Mouse (Mus musculus): ENCODE results near the gene Agk. TPM values are rescaled to one million over a fixed set of nuclear protein-coding genes. Genes with fewer than 3 reads are reported as not detected.

The Agk gene
- total RNA-seq, 2 experiments from 2014 or later: 60.6 to 62.3 TPM

GRCm38 (mm10) chr6:40393213-40393612, 68.2 kb downstream of the Agk start:
- DNase-seq (ENCODE audit: extremely low spot score in 1 of 2, low spot score in 2 of 2): peak; percentile 83 to 91
- intact Hi-C loops (cut with DNase I): loop anchor here (5.0 kb wide), 1 partner anchor 521 kb away; the partner anchor contains the start of gene Tmem178b

- intact Hi-C loops (cut with DNase I): no loop called here
- no peak for DNase-seq (ENCODE audit: extremely low spot score in 1 of 2, low spot score in 2 of 2)
Observed at GRCm38 (mm10) chr6:40402031-40402430, 77.1 kb downstream of the Agk start.

GRCm38 (mm10) chr6:40403640-40404285, 78.8 kb downstream of the Agk start:
- no peak for DNase-seq (ENCODE audit: extremely low spot score in 1 of 2, low spot score in 2 of 2)

GRCm38 (mm10) chr6:40411085-40411484, 86.1 kb downstream of the Agk start:
- intact Hi-C loops (cut with DNase I): no loop called here
- DNase-seq (ENCODE audit: extremely low spot score in 1 of 2, low spot score in 2 of 2): peak in 1 of 2 experiments; percentile 6

More at GRCm38 (mm10) chr6:40403640-40404285, 78.8 kb downstream of the Agk start:
- intact Hi-C loops (cut with DNase I): no loop called here

GRCm38 (mm10) chr6:40413046-40413445, 88.1 kb downstream of the Agk start:
- no peak for DNase-seq (ENCODE audit: extremely low spot score in 1 of 2, low spot score in 2 of 2)
- intact Hi-C loops (cut with DNase I): no loop called here

- no peak for DNase-seq (ENCODE audit: extremely low spot score in 1 of 2, low spot score in 2 of 2)
- intact Hi-C loops (cut with DNase I): no loop called here
Observed at GRCm38 (mm10) chr6:40413565-40413964, 88.6 kb downstream of the Agk start.

GRCm38 (mm10) chr6:40415799-40416198, 90.8 kb downstream of the Agk start:
- intact Hi-C loops (cut with DNase I): no loop called here
- DNase-seq (ENCODE audit: extremely low spot score in 1 of 2, low spot score in 2 of 2): no peak

GRCm38 (mm10) chr6:40418386-40418785, 93.4 kb downstream of the Agk start:
- DNase-seq (ENCODE audit: extremely low spot score in 1 of 2, low spot score in 2 of 2): no peak
- intact Hi-C loops (cut with DNase I): no loop called here

GRCm38 (mm10) chr6:40421099-40421498, 96.1 kb downstream of the Agk start:
- no peak for DNase-seq (ENCODE audit: extremely low spot score in 1 of 2, low spot score in 2 of 2)
- intact Hi-C loops (cut with DNase I): no loop called here

GRCm38 (mm10) chr6:40423013-40423412, 98.0 kb downstream of the Agk start:
- intact Hi-C loops (cut with DNase I): no loop called here
- DNase-seq (ENCODE audit: extremely low spot score in 1 of 2, low spot score in 2 of 2): no peak

- intact Hi-C loops (cut with DNase I): no loop called here
- no peak for DNase-seq (ENCODE audit: extremely low spot score in 1 of 2, low spot score in 2 of 2)
Observed at GRCm38 (mm10) chr6:40423774-40424173, 98.8 kb downstream of the Agk start.

GRCm38 (mm10) chr6:40427441-40427840, 102.5 kb downstream of the Agk start:
- DNase-seq (ENCODE audit: extremely low spot score in 1 of 2, low spot score in 2 of 2): no peak
- intact Hi-C loops (cut with DNase I): no loop called here

GRCm38 (mm10) chr6:40428696-40429095, 103.7 kb downstream of the Agk start:
- intact Hi-C loops (cut with DNase I): no loop called here
- no peak for DNase-seq (ENCODE audit: extremely low spot score in 1 of 2, low spot score in 2 of 2)

- no peak for DNase-seq (ENCODE audit: extremely low spot score in 1 of 2, low spot score in 2 of 2)
- intact Hi-C loops (cut with DNase I): no loop called here
Observed at GRCm38 (mm10) chr6:40429521-40429931, 104.6 kb downstream of the Agk start.

GRCm38 (mm10) chr6:40430251-40430650, 105.3 kb downstream of the Agk start:
- no peak for DNase-seq (ENCODE audit: extremely low spot score in 1 of 2, low spot score in 2 of 2)
- intact Hi-C loops (cut with DNase I): no loop called here

- intact Hi-C loops (cut with DNase I): no loop called here
- DNase-seq (ENCODE audit: extremely low spot score in 1 of 2, low spot score in 2 of 2): no peak
Observed at GRCm38 (mm10) chr6:40430878-40431277, 105.9 kb downstream of the Agk start.

GRCm38 (mm10) chr6:40431356-40431755, 106.4 kb downstream of the Agk start:
- intact Hi-C loops (cut with DNase I): no loop called here
- no peak for DNase-seq (ENCODE audit: extremely low spot score in 1 of 2, low spot score in 2 of 2)

- DNase-seq (ENCODE audit: extremely low spot score in 1 of 2, low spot score in 2 of 2): no peak
- intact Hi-C loops (cut with DNase I): no loop called here
Observed at GRCm38 (mm10) chr6:40431812-40432211, 106.8 kb downstream of the Agk start.

GRCm38 (mm10) chr6:40432346-40433275, 107.6 kb downstream of the Agk start:
- peak; percentile 63 to 83 for DNase-seq (ENCODE audit: extremely low spot score in 1 of 2, low spot score in 2 of 2)
- intact Hi-C loops (cut with DNase I): no loop called here

- DNase-seq (ENCODE audit: extremely low spot score in 1 of 2, low spot score in 2 of 2): no peak
- intact Hi-C loops (cut with DNase I): loop anchor here (2.0 kb wide), 1 partner anchor 36 kb away; the partner anchor contains the start of gene Ssbp1
Observed at GRCm38 (mm10) chr6:40434697-40435096, 109.7 kb downstream of the Agk start.
